Comparison of ENCODE assay signal across 31 mouse cellular contexts in the genomic region with DNA sequence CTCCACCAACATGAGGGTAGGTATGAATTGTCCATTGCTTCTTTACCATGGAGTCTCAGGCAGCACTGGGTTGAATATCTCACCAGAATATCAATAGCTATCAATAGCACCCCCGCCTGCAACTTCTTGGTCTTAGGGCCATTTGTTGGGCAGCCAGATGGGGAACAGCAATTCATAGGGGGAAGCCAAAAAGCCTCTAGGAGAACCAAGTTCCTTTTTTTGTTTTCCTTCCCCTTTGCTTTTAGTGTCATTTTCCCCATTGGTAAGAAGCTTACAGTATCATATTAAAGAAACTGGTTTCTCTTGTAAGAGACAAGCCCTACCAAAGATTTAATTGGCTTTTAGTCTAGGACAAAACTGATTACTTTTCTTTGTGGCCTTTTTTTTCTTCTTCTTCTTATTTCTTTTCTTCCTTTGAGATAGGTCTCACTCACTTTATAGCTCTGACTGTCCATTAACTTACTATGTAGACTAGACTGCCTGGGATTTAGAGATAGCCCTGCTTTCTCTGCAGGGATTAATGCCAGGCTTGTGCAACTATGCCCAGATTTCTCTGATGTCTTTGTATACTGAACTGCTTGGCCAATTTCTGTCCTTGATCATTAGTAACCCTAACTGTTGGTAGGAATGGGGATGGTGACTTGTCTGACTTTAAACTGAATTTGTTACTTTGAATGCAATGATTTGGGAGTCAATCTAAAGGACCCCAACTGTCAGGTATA. TPM values are rescaled to one million over a fixed set of nuclear protein-coding genes. Genes with fewer than 3 reads are reported as not detected.
DNase-seq lines count a peak whose midpoint lies in the region; ATAC-seq and TF ChIP-seq lines count a peak whose summit lies in the region.
"Had no signal": no experiment of that assay in that cellular context is flagged by ENCODE, and none has a peak within 500 bp of the region (broad histone marks: within the 10 kb centered on the region; RNA-seq: fewer than 3 reads in every experiment).

No protein-coding gene starts in this region.

- H3K27me3 ChIP-seq in CH12.LX (replicated peaks) = no peaks in the 10 kb centered on the region
- H3K27me3 ChIP-seq in intestine, postnatal 0 days (replicated peaks; ENCODE audit: control insufficient read depth, insufficient read depth, low read length) = no peaks in the 10 kb centered on the region
- H3K27me3 ChIP-seq: embryonic facial prominence, embryonic 12.5 days; heart, embryonic 12.5 days; hindbrain, embryonic 15.5 days; kidney, embryonic 15.5 days; limb, embryonic 12.5 days; liver, embryonic 12.5 days; midbrain, embryonic 12.5 days; Patski had no signal

- H3K27ac ChIP-seq in CH12.LX (ENCODE audit: insufficient read depth, low read depth) = no peak overlapping the region
- no peak overlapping the region for H3K27ac ChIP-seq in intestine, postnatal 0 days (ENCODE audit: low read depth, low read length)
- H3K27ac ChIP-seq: embryonic facial prominence, embryonic 12.5 days; heart, adult 2 months; hindbrain, embryonic 10.5 days; hindbrain, embryonic 15.5 days; kidney, embryonic 15.5 days; limb, embryonic 12.5 days; liver, embryonic 12.5 days; midbrain, embryonic 12.5 days; stomach, postnatal 0 days had no signal

- H3K9ac ChIP-seq in CH12.LX (ENCODE audit: insufficient read depth, low read depth) = no peak overlapping the region
- H3K9ac ChIP-seq in intestine, postnatal 0 days (ENCODE audit: low read depth, low read length) = no peak overlapping the region
- H3K9ac ChIP-seq: embryonic facial prominence, embryonic 12.5 days; heart, embryonic 12.5 days; hindbrain, embryonic 15.5 days; kidney, embryonic 15.5 days; limb, embryonic 12.5 days; liver, embryonic 12.5 days; liver, postnatal 0 days; midbrain, embryonic 12.5 days had no signal

- 81% methylated on average over 1 of the region's 1 CpGs for WGBS in intestine, postnatal 0 days

- H3K4me3 ChIP-seq in CH12.LX (replicated peaks in 1 of 3; ENCODE audit: low read depth in 2 of 3, low read length in 2 of 3, poor library complexity in 1 of 3) = no peak overlapping the region
- no peak overlapping the region for H3K4me3 ChIP-seq in intestine, postnatal 0 days (ENCODE audit: low read depth, low read length)
- H3K4me3 ChIP-seq: embryonic facial prominence, embryonic 12.5 days; heart, adult 2 months; heart, embryonic 12.5 days; hindbrain, embryonic 10.5 days; hindbrain, embryonic 15.5 days; kidney, embryonic 15.5 days; limb, embryonic 12.5 days; liver, embryonic 12.5 days; midbrain, embryonic 12.5 days had no signal

- no peak for TF ChIP-seq POLR2A in CH12.LX (IDR thresholded peaks at IDR 0.05; ENCODE audit: low read depth, low read length)

- no peak for TF ChIP-seq CTCF in CH12.LX (conservative IDR thresholded peaks at IDR 0.05 in 1 of 2, IDR thresholded peaks at IDR 0.05 in 1 of 2; ENCODE audit: low read depth in 2 of 2, low read length in 2 of 2)
- TF ChIP-seq CTCF in intestine, postnatal 0 days (IDR thresholded peaks at IDR 0.05; ENCODE audit: low read depth) = no peak

- DNase-seq in CH12.LX (ENCODE audit: extremely low read depth) (peak; percentile 20), adipocyte (ENCODE audit: low spot score) (peak; percentile 23)
- no peak for DNase-seq in thymus, postnatal 0 days (ENCODE audit: low spot score)
- no peak for DNase-seq in frontal cortex, postnatal 25 days (ENCODE audit: low spot score in 2 of 2)
- DNase-seq: adrenal gland, postnatal 25 days; B cell, adult 2 months; cerebellum, adult 8-10 months; cerebellum, postnatal 36 days; embryo, embryonic 11 days; gastrocnemius, postnatal 36 days; heart, adult 2 months; kidney, adult 18-20 months; kidney, postnatal 25 days; liver, postnatal 0 days; right cerebral cortex, postnatal 25 days; thymus, adult 2 months had no signal

- no peaks in the 10 kb centered on the region for H3K36me3 ChIP-seq in CH12.LX (replicated peaks in 1 of 2; ENCODE audit: control insufficient read depth in 1 of 2, insufficient read depth in 1 of 2, low read length in 1 of 2)
- H3K36me3 ChIP-seq in intestine, postnatal 0 days (ENCODE audit: control insufficient read depth, insufficient read depth) = no peaks in the 10 kb centered on the region
- H3K36me3 ChIP-seq: embryonic facial prominence, embryonic 12.5 days; kidney, embryonic 15.5 days; limb, embryonic 12.5 days; liver, embryonic 12.5 days; midbrain, embryonic 12.5 days had no signal

- TF ChIP-seq RAD21 in CH12.LX (IDR thresholded peaks at IDR 0.05; ENCODE audit: low read depth, low read length) = no peak

- no peak for TF ChIP-seq EP300 in CH12.LX (IDR thresholded peaks at IDR 0.05; ENCODE audit: low read length)

- no peaks in the 10 kb centered on the region for H3K9me3 ChIP-seq in CH12.LX (replicated peaks; ENCODE audit: low read length)
- H3K9me3 ChIP-seq in intestine, postnatal 0 days (ENCODE audit: control insufficient read depth) = no peaks in the 10 kb centered on the region
- H3K9me3 ChIP-seq: embryonic facial prominence, embryonic 12.5 days; heart, embryonic 12.5 days; hindbrain, embryonic 15.5 days; kidney, embryonic 15.5 days; limb, embryonic 12.5 days; liver, embryonic 12.5 days; midbrain, embryonic 12.5 days had no signal

- in situ Hi-C loops in CH12.LX (cut with MboI; ENCODE audit: low pct_ligation_motif_present, low pct_unique_long_range_greater_than_20kb, low sequenced_read_pairs) = no loop called here

- H3K4me1 ChIP-seq in CH12.LX (ENCODE audit: control insufficient read depth in 1 of 2, insufficient read depth in 2 of 2) = peaks cover 0 to 21% of the 10 kb centered on the region in 2 experiments; a peak in 2 of 4 replicates
- H3K4me1 ChIP-seq in intestine, postnatal 0 days (replicated peaks; ENCODE audit: control insufficient read depth, insufficient read depth, low read length) = no peaks in the 10 kb centered on the region
- H3K4me1 ChIP-seq: embryonic facial prominence, embryonic 12.5 days; heart, embryonic 12.5 days; hindbrain, embryonic 10.5 days; kidney, embryonic 15.5 days; limb, embryonic 12.5 days; liver, embryonic 12.5 days; midbrain, embryonic 12.5 days had no signal

- dilution Hi-C loops in CH12.LX (cut with MboI; ENCODE audit: extremely low pct_ligation_motif_present, extremely low pct_unique_long_range_greater_than_20kb, low sequenced_read_pairs) = no loop called here

- no peaks in the 10 kb centered on the region for H3K79me2 ChIP-seq in CH12.LX (replicated peaks; ENCODE audit: control insufficient read depth, extremely low read depth, insufficient read depth, poor library complexity, severe bottlenecking)

- peak; percentile 91 to 93 for ATAC-seq in hematopoietic stem cell, adult 5-6 weeks (replicated peaks in 1 of 2; ENCODE audit: insufficient read depth in 1 of 2, low FRiP score in 2 of 2, low TSS enrichment in 1 of 2, low read depth in 1 of 2, poor library complexity in 2 of 2, severe bottlenecking in 2 of 2)
- peak; percentile 55; the same call in 1 of the 2 replicates for ATAC-seq in neutrophil, adult 5-6 weeks (ENCODE audit: extremely low read depth, insufficient number of reproducible peaks, low FRiP score, poor library complexity, severe bottlenecking)
- ATAC-seq in intestine, postnatal 0 days = no peak
- ATAC-seq: forebrain, embryonic 14.5 days; inflammation-experienced regulatory T-cells, adult 6 months; liver, embryonic 12.5 days; liver, postnatal 0 days; Patski had no signal

- no peak overlapping the region for H3K4me2 ChIP-seq in CH12.LX (ENCODE audit: insufficient read depth, low read depth, poor library complexity, severe bottlenecking)
- H3K4me2 ChIP-seq in intestine, postnatal 0 days (replicated peaks; ENCODE audit: low read depth) = no peak overlapping the region
- H3K4me2 ChIP-seq: embryonic facial prominence, embryonic 12.5 days; heart, embryonic 12.5 days; hindbrain, embryonic 15.5 days; kidney, embryonic 15.5 days; limb, embryonic 12.5 days; liver, embryonic 12.5 days; midbrain, embryonic 12.5 days had no signal

TF ChIP-seq in CH12.LX, 34 proteins besides CTCF, POLR2A, EP300 and RAD21:
- no peak for TF ChIP-seq PAX5 (IDR thresholded peaks at IDR 0.05; ENCODE audit: low read length)
- TF ChIP-seq CHD1 (IDR thresholded peaks at IDR 0.05; ENCODE audit: low read depth, low read length) = no peak
- no peak for TF ChIP-seq JUND (conservative IDR thresholded peaks at IDR 0.05; ENCODE audit: low read depth, low read length)

RNA-seq across cellular contexts. Expression of a gene that starts 6.3 kb away (rescaled TPM):
- total RNA-seq in CH12.LX (2012; rRNA removed) (0.64 and 0.67 TPM in 2 replicates), CH12.LX (2014; rRNA removed) (1.3 and 1.4 TPM in 2 replicates)
- 1.00 and 1.1 TPM in 2 replicates for polyA plus RNA-seq in CH12.LX (2012; ENCODE audit: insufficient read length, low read depth)
- total RNA-seq in hematopoietic stem cell, adult 5-6 weeks (2017) = 4.8 and 4.9 TPM in 2 replicates
- total RNA-seq in neutrophil, adult 5-6 weeks (2017) = 7.0 and 7.2 TPM in 2 replicates
- polyA plus RNA-seq in thymus, postnatal 0 days (2015; fragmentation: Nextera tagmentation; extraction: Ambion mirVana) = 0.34 and 0.40 TPM in 2 replicates
- 0.43 and 0.48 TPM in 2 replicates for polyA plus RNA-seq in intestine, postnatal 0 days (2015; fragmentation: Nextera tagmentation; extraction: Ambion mirVana)

Comparison
In these comparisons a context has a peak if more than half of its experiments do, and no peak if none do; other contexts are left out.
1. DNase-seq: peak in CH12.LX (single experiment) and adipocyte (single experiment); none in thymus, postnatal 0 days (single experiment) and frontal cortex, postnatal 25 days (0 of 2).